Mouse (Mus musculus) C2C12 (cell line): ENCODE data around the gene Ttc36. TPM values are rescaled to one million over a fixed set of nuclear protein-coding genes. Genes with fewer than 3 reads are reported as not detected.
A peak's percentile ranks its signal among the peaks of the same experiment; 100 is the strongest.

ENCODE experiments used
- H3K27me3 ChIP-seq: one replicate; pipeline ENCODE4 v1.6.1; 2011; ENCODE audit not compliant: control insufficient read depth, insufficient read depth, insufficient read length
- H3K36me3 ChIP-seq: one replicate; pipeline ENCODE4 v1.6.1; 2011; ENCODE audit not compliant: control insufficient read depth, insufficient read depth
- H3K4me3 ChIP-seq: one replicate; pipeline ENCODE4 v1.5.1; 2011; ENCODE audit warnings: mild to moderate bottlenecking, control low read depth; ENCODE audit not compliant: poor library complexity, insufficient read depth, severe bottlenecking
- H3K79me2 ChIP-seq: one replicate; pipeline ENCODE4 v1.6.1; 2011; ENCODE audit not compliant: control insufficient read depth, insufficient read depth
- H3K79me3 ChIP-seq: one replicate; pipeline ENCODE4 v1.6.1; 2011; ENCODE audit warnings: low read depth, control low read depth
- H3ac ChIP-seq: one replicate; pipeline ENCODE3; 2011; ENCODE audit warnings: low read depth; ENCODE audit not compliant: control insufficient read depth, insufficient read length
- CEBPB ChIP-seq: IDR thresholded peaks from one replicate; pipeline ENCODE4 v1.6.1; 2011; ENCODE audit warnings: low read depth, mild to moderate bottlenecking, control low read depth, moderate library complexity
- CTCF ChIP-seq: IDR thresholded peaks from one replicate; pipeline ENCODE4 v1.5.1; 2011; ENCODE audit not compliant: control insufficient read depth, insufficient read depth, insufficient read length
- FOSL1 ChIP-seq: IDR thresholded peaks from one replicate; pipeline ENCODE4 v1.8.0; 2011; ENCODE audit warnings: mild to moderate bottlenecking, low read length; ENCODE audit not compliant: poor library complexity, insufficient read depth, severe bottlenecking
- MAX ChIP-seq: IDR thresholded peaks from one replicate; pipeline ENCODE4 v1.6.1; 2011; ENCODE audit warnings: mild to moderate bottlenecking, control low read depth
- MYOD1 ChIP-seq: IDR thresholded peaks from one replicate; pipeline ENCODE4 v1.6.1; 2011; ENCODE audit warnings: low read depth; ENCODE audit not compliant: control insufficient read depth, insufficient read length
- MYOG ChIP-seq: IDR thresholded peaks from one replicate; pipeline ENCODE4 v1.6.1; 2011; ENCODE audit not compliant: control insufficient read depth, insufficient read length; ENCODE audit errors: extremely low read depth
- USF1 ChIP-seq: IDR thresholded peaks from one replicate; pipeline ENCODE4 v1.6.1; 2011; ENCODE audit warnings: low read depth, mild to moderate bottlenecking, control low read depth, moderate library complexity
- polyA plus RNA-seq: library from polyadenylated mRNA; unstranded; fragments of >200 nt; fragmentation: generic; extraction: Trizol; gene quantifications from one replicate; pipeline ENCODE4 v1.2.1, GENCODE M21; 2012; ENCODE audit warnings: missing spikeins

The Ttc36 gene
- polyA plus RNA-seq, 1 experiment, result not detected

GRCm38 (mm10) chr9:44767101-44768028 lies 35.5 kb downstream of the Ttc36 start, which contains the start of the genes Arcn1 and Ift46:
Gene Arcn1 (minus strand): TSS chr9:44767845.
Gene Ift46 (plus strand): TSS chr9:44767908.
- Histone ChIP-seq H3K36me3 (no peaks in the 10 kb centered on the region), H3K79me2 (peaks cover 53% of the 10 kb centered on the region), H3K4me3 (peak within 1 kb of the TSS; percentile 82), H3ac (peak within 1 kb of the TSS; percentile 99), H3K79me3 (peaks cover 48% of the 10 kb centered on the region), H3K27me3 (no peaks in the 10 kb centered on the region)
- TF ChIP-seq CEBPB, result no peak
- no peak for TF ChIP-seq FOSL1
- TF ChIP-seq MAX, result no peak
- no peak for TF ChIP-seq MYOG
- TF ChIP-seq MYOD1, result no peak
- TF ChIP-seq USF1, result no peak
- TF ChIP-seq CTCF, result no peak

- Histone ChIP-seq H3K36me3 (peaks cover 47% of the 10 kb centered on the region), H3K79me2 (peaks cover 97% of the 10 kb centered on the region), H3ac (no peak overlapping the region), H3K4me3 (no peak overlapping the region), H3K79me3 (peaks cover 77% of the 10 kb centered on the region), H3K27me3 (no peaks in the 10 kb centered on the region)
- TF ChIP-seq MAX (no peak), MYOD1 (no peak), USF1 (no peak), MYOG (no peak), CEBPB (no peak), FOSL1 (no peak), CTCF (no peak)
Measured at GRCm38 (mm10) chr9:44760873-44761272, 42.0 kb downstream of the Ttc36 start.

Other genes starting within 250 kb of the Ttc36 start
- gene Cxcr5, start 241.2 kb downstream of the Ttc36 start, polyA plus RNA-seq, result not detected
- gene Ddx6, start 198.2 kb downstream of the Ttc36 start, polyA plus RNA-seq, result 29.9 TPM
- not detected for gene Treh, start 129.8 kb downstream of the Ttc36 start, polyA plus RNA-seq
- 96.8 TPM for gene Phldb1, start 67.9 kb downstream of the Ttc36 start, polyA plus RNA-seq
- 46.6 TPM for gene Arcn1, start 35.2 kb downstream of the Ttc36 start, polyA plus RNA-seq
- gene Ift46, start 35.2 kb downstream of the Ttc36 start, polyA plus RNA-seq, result 76.1 TPM
- gene Tmem25, start 3.8 kb downstream of the Ttc36 start, polyA plus RNA-seq, result 0.46 TPM
- gene Kmt2a, start 78.2 kb upstream of the Ttc36 start, polyA plus RNA-seq, result 5.6 TPM
- gene Atp5l, start 117.7 kb upstream of the Ttc36 start, polyA plus RNA-seq, result 734 TPM
- 13.7 TPM for gene Ube4a, start 162.5 kb upstream of the Ttc36 start, polyA plus RNA-seq
- gene Cd3g, start 177.4 kb upstream of the Ttc36 start, polyA plus RNA-seq, result not detected
- not detected for gene Cd3d, start 178.7 kb upstream of the Ttc36 start, polyA plus RNA-seq
- not detected for gene Cd3e, start 206.6 kb upstream of the Ttc36 start, polyA plus RNA-seq
- not detected for gene Mpzl2, start 236.7 kb upstream of the Ttc36 start, polyA plus RNA-seq